Mouse (Mus musculus): ENCODE data around the gene Tspan18.

GRCm38 (mm10) chr2:93202782-93203181, 131.5 kb downstream of the Tspan18 start:
- TF ChIP-seq POLR2A (IDR thresholded peaks at IDR 0.05; ENCODE audit: extremely low read depth, insufficient read depth, low read length): no peak
- no peak for TF ChIP-seq CTCF (IDR thresholded peaks at IDR 0.05; ENCODE audit: low read depth, low read length)

Measured in liver, adult 2 months (tissue).